Mouse (Mus musculus) left cerebral cortex, adult 8-10 months (tissue): ENCODE measurements around the gene Zfp622. TPM values are rescaled to one million over a fixed set of nuclear protein-coding genes. Genes with fewer than 3 reads are reported as not detected.

Experiments
- DNase-seq, 2 experiments: peaks; one replicate each; pipeline ENCODE4 v3.0.0; 2022; ENCODE audit warnings: low spot score in 2 of 2
- total RNA-seq, 4 experiments: library from RNA; stranded (reverse); gene quantifications; 2 replicates each; pipeline ENCODE4 v1.2.4; 2022

Gene Zfp622
- 10 to 100 TPM; 44.8 to 58.8 (median 49.7) TPM for total RNA-seq

DNA sequence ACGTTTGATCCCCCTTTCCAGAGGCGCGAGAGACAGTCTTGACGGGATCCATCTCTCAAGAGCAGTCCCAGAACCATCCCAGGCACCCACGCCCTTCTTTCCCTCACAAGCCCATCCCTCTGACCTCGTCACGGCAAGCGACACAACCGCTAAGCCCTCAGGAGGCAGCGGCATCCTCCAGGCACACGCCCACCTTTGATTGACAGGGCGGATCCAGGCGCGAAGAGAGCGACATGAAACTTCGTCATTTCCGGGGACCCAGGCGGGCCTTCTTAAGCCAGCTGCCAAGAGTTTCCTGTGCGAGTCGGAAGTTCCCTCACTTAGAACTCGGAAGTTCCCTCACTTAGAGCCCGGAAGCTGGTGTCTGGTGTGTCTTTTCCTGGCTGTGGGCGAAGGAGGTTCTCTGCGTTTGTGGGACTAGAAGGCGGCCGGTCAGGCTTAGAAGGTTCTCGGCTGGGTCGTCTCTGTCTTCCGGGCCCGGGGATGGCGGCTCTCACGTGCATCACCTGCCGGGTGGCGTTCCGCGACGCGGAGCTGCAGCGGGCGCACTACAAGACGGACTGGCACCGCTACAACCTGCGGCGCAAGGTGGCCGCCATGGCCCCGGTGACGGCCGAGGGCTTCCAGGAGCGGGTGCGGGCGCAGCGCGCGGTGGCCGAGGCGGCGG is at the start of gene Zfp622:
Gene Zfp622 (plus strand): TSS at position 300 of the 667 bp plus-strand sequence.
- peak; percentile 83 to 97 for DNase-seq

DNA sequence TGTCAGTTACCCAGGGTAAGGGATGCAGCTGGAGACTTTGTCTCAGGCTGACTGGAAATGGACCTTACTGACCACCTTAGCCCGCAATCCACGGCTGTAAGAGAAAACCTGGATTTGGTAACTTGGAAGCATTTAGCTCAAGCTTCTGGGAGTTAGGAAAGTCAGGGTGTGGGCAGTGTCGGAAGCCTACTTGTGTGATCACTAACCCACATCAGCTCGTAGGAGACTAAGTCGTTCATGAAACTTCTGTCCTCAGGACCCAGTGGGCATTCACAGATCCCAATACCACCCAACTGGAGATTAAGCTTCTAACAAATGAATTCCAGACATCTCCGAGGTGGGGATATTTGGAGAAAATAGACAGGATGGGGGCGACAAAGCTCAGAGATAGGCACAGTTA is 49.8 kb upstream of the Zfp622 start:
- DNase-seq = no peak

DNA sequence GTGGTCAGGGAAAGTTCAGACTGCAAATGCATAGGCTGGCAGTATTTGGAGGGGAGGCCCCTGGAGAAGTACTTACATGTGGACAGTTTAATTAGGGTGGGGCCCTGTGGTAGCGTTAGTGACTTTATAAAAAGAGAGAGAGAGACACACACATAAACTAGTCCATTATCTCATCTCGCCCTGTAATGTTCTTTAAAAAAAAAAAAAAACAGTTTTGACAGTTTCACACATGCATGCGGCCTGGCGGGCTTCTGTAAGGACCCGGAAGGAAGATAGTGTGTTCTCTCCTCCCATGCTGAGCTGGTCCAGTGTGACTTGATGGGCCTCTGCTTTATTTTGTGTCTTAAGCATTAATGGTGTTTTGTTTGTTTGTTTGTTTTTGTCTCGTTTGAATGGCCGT is 45.7 kb upstream of the Zfp622 start:
- DNase-seq = no peak

DNA sequence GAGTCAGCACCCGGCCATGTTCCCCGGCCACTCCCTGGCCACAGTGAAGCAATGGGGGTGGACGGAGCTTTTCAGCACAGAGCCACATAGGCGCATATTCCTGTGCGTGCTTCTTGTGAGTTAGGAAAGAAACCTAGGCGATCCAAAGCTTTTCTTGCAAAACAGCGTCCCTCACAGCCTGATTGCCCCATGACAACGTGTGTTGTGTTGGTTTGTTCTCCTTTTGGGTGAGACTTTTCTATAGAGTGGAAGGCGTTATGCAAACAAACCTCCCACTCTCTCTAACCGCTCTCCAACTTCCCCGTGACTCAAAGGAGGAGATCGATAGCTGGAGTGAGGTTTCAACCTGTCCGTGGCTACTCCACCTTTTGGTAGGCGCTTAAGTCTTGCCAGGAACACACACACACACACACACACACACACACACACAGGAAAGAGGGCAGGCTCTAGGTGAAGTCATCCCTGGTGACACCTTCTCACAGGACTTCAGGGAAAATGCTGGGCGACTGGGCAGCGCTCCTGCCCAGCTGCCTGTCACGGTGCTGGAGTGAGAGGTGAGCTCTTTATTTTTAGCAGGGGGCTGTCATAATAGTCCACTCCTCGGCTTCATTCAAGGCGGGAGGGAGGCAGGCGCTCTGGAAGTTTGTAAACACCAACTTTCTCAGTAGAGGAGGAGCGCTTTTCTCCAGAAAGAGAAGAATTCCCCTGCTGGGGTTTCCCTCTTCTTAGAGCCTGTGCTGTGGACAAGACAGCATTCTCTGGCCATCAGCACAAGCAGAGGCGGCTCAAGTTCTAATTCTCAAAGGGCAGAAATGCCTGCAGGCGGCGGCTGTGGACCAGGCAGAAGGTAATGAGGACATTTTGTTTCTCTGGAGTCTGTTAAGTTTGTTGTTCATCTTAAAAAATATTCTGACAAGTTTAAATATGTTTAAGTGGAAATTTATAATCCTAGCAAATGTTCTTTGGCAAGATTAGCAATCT is 43.5 kb upstream of the Zfp622 start:
- no peak for DNase-seq

DNA sequence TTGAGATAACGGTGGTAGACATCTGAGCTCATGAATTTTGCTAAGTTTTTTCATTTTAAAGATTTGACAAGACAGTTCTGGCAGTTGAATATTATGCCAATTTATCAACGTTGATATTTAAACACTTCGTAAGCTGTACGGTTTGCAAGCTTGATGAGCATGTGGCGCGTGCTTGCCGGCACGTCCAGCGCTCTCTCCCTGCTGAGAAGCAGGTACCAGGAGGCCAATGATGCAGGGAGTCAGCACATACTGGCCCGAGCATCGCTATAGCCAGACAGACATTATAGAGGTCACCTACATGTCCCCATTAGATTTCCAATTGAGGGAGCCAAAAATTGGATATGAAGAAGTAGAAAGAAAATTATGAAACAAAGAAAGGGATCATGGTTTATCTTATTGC is 42.7 kb upstream of the Zfp622 start:
- no peak for DNase-seq

DNA sequence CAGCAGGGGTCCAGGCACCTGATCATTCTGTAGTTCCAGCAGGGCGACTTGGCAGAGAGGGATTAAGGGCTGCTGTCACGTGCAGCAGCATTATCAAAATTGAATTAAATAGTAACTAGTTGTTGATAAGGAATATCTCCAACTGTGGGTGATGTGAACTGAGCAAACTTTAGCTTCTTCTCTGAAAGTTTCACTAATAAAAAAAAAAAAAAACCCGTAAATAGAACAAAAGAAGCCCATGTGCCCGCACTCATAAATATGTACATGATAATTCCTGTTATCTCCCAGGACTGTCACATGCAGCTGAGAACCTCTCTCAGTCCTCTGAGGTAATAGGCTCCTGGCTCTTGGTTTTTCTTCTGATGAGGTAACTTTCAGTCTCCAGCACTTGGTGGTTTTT is 41.8 kb upstream of the Zfp622 start:
- DNase-seq = no peak

DNA sequence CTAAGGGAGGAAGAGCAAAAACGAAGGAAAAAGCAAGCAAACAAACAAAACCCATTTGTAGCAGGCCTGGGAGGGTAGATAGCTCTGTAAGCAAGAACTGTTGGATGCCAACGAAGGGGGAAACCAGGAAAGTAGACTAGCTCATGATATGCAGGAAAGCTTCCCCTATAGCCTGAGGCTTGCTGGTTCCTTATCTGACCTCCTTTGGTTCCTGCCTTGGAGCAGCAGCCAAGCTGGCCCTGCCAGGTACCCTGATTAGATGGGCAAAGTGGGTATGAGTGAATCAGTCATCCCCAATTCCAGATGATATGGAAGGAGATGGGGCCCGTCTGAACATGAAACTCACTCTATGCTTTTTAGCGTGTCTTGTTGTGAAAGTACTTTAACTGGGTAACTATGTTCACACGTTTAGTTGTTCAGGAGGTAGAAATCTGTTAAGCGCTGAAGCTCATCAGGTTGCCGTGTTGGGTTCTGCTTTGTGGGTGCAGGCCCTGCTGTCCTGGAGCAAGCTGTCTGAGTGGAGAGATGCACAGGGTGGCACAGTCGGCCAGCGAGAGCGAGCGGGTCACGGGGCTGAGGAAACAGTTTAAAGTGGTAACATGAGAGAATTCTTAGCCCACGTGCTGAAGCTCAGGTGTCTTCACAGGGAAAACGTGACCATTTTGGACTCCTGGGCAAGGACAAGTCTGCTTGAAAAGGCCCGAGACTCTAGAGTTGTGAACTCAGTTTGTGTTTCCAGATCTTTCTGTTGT is 40.6 kb upstream of the Zfp622 start:
- no peak for DNase-seq

DNA sequence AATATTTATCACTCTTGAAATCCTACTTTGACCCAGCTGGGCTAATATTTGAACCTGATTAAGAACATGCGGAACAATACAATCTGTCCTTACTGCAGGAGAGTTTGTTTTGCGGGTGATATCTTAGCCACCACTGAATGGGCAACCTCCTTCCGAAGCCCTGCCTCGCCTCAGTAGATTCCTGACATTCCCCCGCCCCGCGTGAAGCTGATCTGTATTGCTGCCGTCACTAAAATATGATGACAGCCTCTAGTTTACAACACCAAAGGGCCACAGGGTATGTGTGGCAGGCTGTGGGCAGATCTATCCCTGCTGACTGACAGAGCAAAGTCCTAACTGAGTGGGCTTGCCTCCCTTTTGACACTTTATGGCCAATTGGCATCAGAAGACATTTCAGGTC is 38.9 kb upstream of the Zfp622 start:
- no peak for DNase-seq

DNA sequence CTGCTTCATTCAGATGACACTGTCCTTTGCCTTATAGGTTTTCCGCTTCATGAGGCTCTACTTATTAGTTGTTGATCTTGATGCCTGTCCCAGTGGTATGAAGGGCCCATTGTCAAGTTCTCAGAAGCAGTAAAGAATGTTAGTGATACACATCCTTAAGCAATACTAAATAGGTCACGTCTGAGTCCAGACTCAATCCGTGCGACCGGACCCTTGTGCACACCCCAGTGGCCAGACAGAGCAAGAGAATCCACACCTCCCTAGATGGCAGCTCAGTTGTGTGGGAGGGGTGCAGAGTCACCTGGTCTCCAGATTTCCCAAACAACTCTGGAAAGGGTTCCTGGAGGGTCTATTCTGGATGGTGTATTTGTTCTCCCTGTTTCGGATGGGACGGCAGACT is 37.7 kb upstream of the Zfp622 start:
- no peak for DNase-seq

DNA sequence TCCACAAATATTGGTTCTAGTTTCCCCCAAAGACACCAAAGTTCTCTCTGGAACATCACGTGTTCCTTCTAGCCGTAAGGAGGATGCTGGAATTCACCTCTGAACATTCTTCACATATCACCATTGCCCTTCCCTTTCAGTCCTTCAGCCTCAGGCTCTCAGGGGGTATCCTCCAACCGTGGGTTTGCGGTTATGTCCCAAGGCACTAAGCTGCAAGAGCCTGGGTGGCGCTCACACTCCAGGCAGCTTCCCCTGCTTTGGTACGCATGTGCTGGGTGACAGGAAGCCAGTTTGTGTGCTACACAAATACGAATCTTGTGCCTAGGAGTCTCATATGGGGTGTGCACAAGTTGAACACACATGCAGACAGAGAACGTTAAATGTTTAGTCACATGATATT is 36.8 kb upstream of the Zfp622 start:
- no peak for DNase-seq

DNA sequence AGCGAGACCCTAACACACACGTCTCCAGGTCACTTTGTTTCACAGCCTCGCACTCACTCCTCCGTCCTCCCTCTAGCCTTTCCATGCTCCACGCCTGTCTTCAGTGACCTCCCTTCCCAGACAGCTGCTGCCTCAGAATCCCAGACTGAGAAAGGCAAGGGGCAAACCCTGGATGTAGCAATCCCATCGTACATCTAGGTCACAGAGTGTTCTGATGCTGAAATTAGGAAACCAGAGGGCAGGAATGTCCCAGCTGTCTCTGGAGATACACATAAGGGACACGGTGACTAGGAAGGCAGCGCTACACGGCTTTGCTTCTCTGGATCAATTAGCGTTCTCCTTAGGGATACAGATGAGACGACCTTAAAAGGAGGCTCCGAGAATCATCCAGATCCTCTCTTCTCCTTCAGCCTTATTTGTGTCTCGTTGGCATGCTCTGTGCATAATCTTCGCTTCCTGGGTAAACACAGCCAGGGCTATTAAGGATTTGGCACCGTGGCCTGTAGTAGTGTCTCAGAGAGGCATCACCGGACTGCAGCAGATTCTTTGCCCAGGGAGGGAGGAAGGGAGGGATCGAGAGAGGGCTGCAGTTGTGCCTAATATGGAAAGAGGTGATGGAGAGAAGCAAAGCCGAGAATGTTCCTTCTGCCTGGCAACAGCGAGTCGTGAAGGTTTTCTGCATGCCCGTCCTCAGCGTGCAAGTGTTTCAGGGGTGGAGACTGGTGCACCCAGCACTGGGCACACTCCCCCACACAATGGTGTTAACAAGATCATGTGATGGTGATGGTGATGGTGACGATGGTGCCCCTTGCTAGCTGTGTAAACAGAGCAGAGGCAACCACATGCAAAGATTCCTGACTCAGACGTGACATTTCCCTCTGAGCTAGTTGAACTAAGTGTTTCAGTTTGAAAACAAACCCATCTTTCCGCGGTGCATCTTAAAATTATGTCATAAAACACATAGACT is 35.6 kb upstream of the Zfp622 start:
- no peak for DNase-seq

DNA sequence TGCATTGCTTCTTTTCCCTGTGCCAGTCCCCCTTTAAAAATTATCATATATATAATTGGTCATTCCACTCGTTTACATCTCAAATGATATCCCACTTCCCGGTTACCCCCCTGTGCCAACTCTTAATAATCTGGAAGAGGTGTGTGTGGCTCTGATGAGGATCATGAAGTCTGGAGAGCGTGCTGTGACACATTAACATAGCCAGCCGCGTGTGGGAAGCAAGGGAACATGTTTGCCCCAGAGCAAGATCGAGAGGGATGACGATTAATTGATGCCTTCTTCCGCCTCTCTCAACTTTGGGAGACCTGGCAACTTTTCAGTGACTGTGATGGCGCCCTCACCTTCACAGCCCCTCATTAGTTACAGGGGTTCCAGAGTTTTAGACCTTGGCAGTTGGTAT is 34.5 kb upstream of the Zfp622 start:
- DNase-seq = no peak

DNA sequence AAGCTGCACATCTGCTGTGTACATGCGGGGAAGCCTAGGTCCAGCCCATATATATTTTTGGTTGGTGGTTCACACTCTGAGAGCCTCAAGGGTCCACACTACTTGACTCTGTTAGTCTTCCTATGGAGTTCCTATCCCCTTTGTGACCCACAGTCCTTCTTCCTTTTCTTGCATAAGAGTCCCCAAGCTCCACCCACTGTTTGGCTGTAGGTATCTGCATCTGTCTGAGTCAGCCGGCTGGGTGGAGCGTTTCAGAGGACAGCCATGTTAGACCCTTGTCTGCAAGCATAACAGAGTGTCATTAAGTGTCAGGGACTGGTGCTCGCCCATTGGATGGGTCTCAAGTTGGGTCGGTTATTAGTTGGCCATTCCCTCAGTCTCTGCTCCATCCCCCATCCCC is 33.6 kb upstream of the Zfp622 start:
- no peak for DNase-seq

DNA sequence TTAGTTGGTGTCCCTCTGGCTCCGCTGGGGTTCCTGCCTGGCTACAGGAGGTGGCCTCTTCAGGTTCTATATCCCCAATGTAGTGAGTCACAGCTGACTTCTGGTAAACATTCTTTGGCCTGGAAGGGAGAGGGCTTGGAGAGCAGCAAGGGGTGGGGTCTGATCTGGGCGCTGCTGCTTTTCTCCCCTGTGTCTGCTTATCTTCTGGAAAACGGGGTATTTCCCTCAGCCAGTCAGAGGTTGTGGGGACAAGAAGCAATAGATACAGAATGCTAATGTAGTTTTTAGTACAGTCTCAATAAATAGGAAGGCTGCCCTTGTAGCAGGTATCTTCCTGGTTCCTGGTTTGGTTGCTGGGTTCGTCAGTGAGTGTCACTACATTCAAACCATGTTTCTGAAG is 33.1 kb upstream of the Zfp622 start:
- DNase-seq = no peak

DNA sequence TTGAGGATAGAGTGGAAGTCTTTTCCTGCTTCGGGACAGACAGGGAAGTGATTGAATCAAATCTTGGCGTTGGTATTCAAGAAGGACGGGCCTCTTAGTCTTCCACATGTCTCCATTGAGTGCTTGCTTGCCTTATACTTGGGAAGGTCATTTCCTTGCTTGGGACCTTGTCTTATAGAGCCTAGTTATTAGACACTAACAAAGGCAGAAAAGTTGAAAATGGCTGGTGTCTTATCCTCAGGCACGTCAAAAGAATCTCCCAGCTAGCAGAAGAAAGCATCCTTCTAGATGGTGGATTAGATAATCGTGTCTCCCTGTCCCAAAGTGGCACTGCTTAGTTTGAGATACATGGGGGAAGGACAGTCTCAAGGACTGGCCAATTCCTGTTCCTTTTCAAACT is 28.2 kb upstream of the Zfp622 start:
- no peak for DNase-seq

DNA sequence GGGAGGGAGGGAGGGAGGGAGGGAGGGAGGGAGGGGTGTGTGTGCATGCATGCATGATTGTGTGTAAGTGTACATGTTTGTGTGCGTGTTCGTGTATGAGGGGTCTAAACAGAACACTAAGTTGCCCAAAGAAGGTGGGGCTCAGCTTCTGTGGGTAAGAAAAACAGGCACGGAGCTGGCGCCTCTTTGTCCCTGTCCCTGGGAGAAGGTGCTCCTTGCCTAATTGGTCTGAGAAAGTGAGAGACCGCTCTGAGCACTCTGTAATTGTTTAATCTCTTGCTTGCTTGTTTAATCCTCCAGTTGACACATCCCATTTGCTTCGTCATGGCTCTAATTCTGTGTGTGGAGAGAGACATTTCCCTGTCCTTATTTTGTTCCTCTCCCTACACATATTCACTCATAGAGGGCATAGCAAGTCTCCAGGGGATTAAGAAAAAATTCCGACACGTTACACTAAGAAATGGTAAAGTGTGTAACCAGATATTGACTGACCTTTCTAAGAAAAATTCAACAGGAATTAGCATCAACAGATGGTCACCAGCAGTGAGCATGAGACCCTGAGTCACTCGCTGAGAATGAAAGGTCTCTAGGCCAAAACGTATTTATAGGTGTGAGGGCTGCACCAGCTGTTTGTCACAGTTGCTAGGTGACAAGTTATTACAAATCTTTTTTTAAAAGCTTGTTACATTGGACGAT is 27.6 kb upstream of the Zfp622 start:
- no peak for DNase-seq

DNA sequence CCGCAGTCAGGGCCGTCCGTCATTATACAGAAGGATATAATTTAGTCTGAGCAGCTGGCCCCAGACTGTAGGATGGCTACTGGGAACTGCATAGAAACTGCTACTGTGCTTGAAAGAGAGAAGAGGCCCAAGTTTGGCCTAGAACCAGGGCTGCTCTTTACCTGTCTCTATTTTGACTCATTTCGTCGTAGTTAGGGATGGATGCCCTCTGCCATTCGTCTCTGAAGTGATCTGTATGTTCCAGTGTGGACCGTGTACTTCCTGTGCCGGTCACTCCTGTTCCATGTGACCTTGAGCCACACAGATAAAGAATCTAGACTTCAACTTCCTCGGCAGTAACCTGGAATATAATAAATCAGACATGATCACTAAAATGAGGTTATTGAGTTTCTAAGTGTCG is 26.5 kb upstream of the Zfp622 start:
- no peak for DNase-seq

DNA sequence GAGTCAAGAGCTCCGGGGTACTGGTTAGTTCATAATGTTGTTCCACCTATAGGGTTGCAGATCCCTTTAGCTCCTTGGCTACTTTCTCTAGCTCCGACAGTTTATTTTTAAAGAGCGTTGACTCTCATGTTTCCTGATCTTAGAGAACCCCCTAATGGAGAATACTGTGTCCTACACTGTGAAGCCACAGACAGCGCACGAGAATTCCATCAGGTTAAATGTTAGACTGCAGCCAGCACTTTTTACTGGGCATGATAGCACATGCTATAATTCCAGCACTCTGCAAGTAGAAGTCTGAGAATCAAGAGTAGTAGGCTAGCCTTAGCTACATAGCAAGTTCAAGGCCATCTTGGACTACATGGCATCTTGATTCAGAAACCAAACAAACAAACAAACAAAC is 24.8 kb upstream of the Zfp622 start:
- no peak for DNase-seq

DNA sequence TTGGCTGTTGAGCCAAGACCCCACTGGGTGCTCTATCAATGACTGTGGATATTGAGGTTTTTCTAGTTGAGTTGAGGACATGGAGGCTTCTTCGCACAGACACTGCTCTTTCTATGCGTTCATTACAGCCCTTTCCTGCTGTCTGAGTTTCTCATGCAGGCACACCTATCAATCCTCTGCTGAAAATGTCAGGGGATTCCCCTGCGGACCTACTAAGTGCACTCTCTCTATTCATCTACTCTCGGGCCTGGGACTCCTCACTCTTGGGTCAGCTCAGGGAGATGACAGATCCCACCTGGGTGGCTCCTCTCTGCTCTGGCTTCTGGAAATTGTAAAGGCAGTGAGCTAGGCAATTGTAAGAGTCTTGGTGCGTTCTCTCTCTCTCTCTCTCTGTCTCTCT is 23.9 kb upstream of the Zfp622 start:
- no peak for DNase-seq

DNA sequence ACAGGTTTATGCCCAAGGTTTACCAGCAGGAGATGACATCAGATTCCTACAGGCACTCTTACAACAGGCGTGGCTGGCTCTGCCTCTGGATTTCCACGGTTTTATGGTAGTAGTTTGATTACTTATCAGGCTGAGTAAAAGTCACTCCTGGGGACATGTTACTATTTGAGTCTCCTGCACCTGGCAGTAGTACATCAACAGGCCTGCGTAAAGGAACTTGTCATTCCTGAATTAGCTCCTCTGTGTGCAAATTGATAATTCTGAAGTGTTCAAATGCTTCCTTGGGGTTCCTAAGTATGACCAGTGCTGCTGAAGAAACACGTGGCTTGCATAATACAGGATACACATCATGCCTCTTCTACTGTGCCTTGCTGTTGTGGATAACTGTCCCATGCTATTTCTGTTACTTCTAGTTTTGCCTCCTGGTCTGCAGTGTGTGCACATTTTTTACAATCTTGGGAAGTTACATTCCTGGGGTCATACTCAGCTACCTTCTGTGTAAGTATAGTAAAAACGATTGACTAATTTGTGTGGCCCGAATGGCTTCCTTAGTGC is 17.9 kb upstream of the Zfp622 start:
- DNase-seq = no peak
